Mouse (Mus musculus) forebrain, postnatal 0 days (tissue): ENCODE results near the gene Cntnap2. TPM values are rescaled to one million over a fixed set of nuclear protein-coding genes. Genes with fewer than 3 reads are reported as not detected.

Experiments
- ATAC-seq: fragments of 200-750 bp; cut with Nextera tagmentation; 2 replicates; pipeline ENCODE4 v1.8.0; 2017; ENCODE audit warnings: mild to moderate bottlenecking, moderate library complexity
- DNase-seq: peaks from one replicate; pipeline ENCODE4 v3.0.0-alpha.2; 2015
- H3K27ac ChIP-seq: fragments of 300-500 bp; sonication (generic); 2 replicates; pipeline ENCODE4 v1.5.1; 2014; ENCODE audit warnings: low read depth, mild to moderate bottlenecking, antibody characterized with exemption, low read length, moderate library complexity, mixed read lengths
- H3K27me3 ChIP-seq: fragments of 300-500 bp; sonication (generic); 2 replicates; pipeline ENCODE4 v1.6.1; 2014; ENCODE audit warnings: mild to moderate bottlenecking, low read length, mixed read lengths; ENCODE audit not compliant: insufficient read depth
- H3K36me3 ChIP-seq: fragments of 300-500 bp; sonication (generic); 2 replicates; pipeline ENCODE4 v1.6.1; 2014; ENCODE audit warnings: mild to moderate bottlenecking, moderate library complexity; ENCODE audit not compliant: insufficient read depth
- H3K4me1 ChIP-seq: fragments of 300-500 bp; sonication (generic); 2 replicates; pipeline ENCODE4 v1.6.1; 2014; ENCODE audit warnings: antibody characterized with exemption; ENCODE audit not compliant: insufficient read depth
- H3K4me2 ChIP-seq: fragments of 300-500 bp; sonication (generic); 2 replicates; pipeline ENCODE4 v1.6.1; 2014; ENCODE audit warnings: low read depth, mild to moderate bottlenecking, moderate library complexity
- H3K4me3 ChIP-seq: fragments of 300-500 bp; sonication (generic); 2 replicates; pipeline ENCODE4 v1.5.1; 2014; ENCODE audit warnings: low read depth, low read length, mixed read lengths
- H3K9ac ChIP-seq: fragments of 300-500 bp; sonication (generic); 2 replicates; pipeline ENCODE4 v1.6.1; 2014; ENCODE audit warnings: mild to moderate bottlenecking
- H3K9me3 ChIP-seq: fragments of 300-500 bp; sonication (generic); 2 replicates; pipeline ENCODE4 v1.6.1; 2016; ENCODE audit warnings: low read length
- CTCF ChIP-seq: sonication (generic); IDR thresholded peaks from 2 replicates; pipeline ENCODE4 v1.5.1; 2016; ENCODE audit warnings: antibody characterized with exemption, control low read depth, low read depth
- WGBS: fragments of 180-500 bp; shearing (Covaris S2); extraction: QIAGEN DNeasy Blood & Tissue Kit; methylation state at CpG from one replicate; pipeline ENCODE4 v1.1.7; 2014; 5-methylcytosine and 5-hydroxymethylcytosine counted together
- polyA plus RNA-seq: library from polyadenylated mRNA; unstranded; fragments of >200 nt; fragmentation: Nextera tagmentation; extraction: Ambion mirVana; gene quantifications from 2 replicates; pipeline ENCODE4 v1.2.1, GENCODE M21; 2015
- total RNA-seq: library from RNA; depleted of rRNA; stranded (reverse); fragments of >200 nt; gene quantifications from 2 replicates; pipeline ENCODE4 v1.2.3, GENCODE M21; 2014

Gene Cntnap2
- total and polyA plus RNA-seq, 2 experiments from 2014 or later = 50.2 to 107 TPM

- no peak for TF ChIP-seq CTCF
- DNase-seq (no peak), ATAC-seq (no peak)
- Histone ChIP-seq H3K27me3 (no peaks in the 10 kb centered on the region), H3K27ac (no peak overlapping the region), H3K4me3 (no peak overlapping the region), H3K9me3 (no peaks in the 10 kb centered on the region), H3K36me3 (no peaks in the 10 kb centered on the region), H3K9ac (no peak overlapping the region), H3K4me2 (no peak overlapping the region), H3K4me1 (no peaks in the 10 kb centered on the region)
- WGBS = 80% methylated on average over 4 of the region's 4 CpGs
These were observed 981.5 kb downstream of the Cntnap2 start for GRCm38 (mm10) chr6:46040671-46041070.

- Histone ChIP-seq H3K9me3 (no peaks in the 10 kb centered on the region), H3K36me3 (no peaks in the 10 kb centered on the region), H3K9ac (no peak overlapping the region), H3K4me2 (no peak overlapping the region), H3K27ac (no peak overlapping the region), H3K4me1 (no peaks in the 10 kb centered on the region), H3K27me3 (no peaks in the 10 kb centered on the region), H3K4me3 (no peak overlapping the region)
- DNase-seq = no peak
- WGBS = 22% methylated on average over 2 of the region's 2 CpGs
- no peak for TF ChIP-seq CTCF
- ATAC-seq = no peak
These were observed 1021.1 kb downstream of the Cntnap2 start for GRCm38 (mm10) chr6:46080236-46080635.

- Histone ChIP-seq H3K4me1 (no peaks in the 10 kb centered on the region), H3K27me3 (no peaks in the 10 kb centered on the region), H3K4me2 (no peak overlapping the region), H3K9me3 (no peaks in the 10 kb centered on the region), H3K9ac (no peak overlapping the region), H3K4me3 (no peak overlapping the region), H3K36me3 (no peaks in the 10 kb centered on the region), H3K27ac (no peak overlapping the region)
- no peak for TF ChIP-seq CTCF
- DNase-seq (no peak), ATAC-seq (no peak)
These were observed 1022.3 kb downstream of the Cntnap2 start for GRCm38 (mm10) chr6:46081432-46081831.

- ATAC-seq (no peak), DNase-seq (no peak)
- Histone ChIP-seq H3K36me3 (no peaks in the 10 kb centered on the region), H3K27me3 (no peaks in the 10 kb centered on the region), H3K27ac (no peak overlapping the region), H3K9me3 (no peaks in the 10 kb centered on the region), H3K4me1 (no peaks in the 10 kb centered on the region), H3K4me3 (no peak overlapping the region), H3K9ac (no peak overlapping the region), H3K4me2 (no peak overlapping the region)
- 54% methylated on average over 1 of the region's 1 CpGs for WGBS
- no peak for TF ChIP-seq CTCF
These were observed 1084.2 kb downstream of the Cntnap2 start for GRCm38 (mm10) chr6:46143189-46143841.

- H3K4me1 ChIP-seq = no peaks in the 10 kb centered on the region
- H3K36me3 ChIP-seq = no peaks in the 10 kb centered on the region
- DNase-seq (no peak), ATAC-seq (peak; percentile 48; the same call in 1 of the 2 replicates)
- no peak overlapping the region for H3K4me2 ChIP-seq
- no peak overlapping the region for H3K27ac ChIP-seq
- H3K9me3 ChIP-seq = no peaks in the 10 kb centered on the region
- H3K9ac ChIP-seq = no peak overlapping the region
- no peak overlapping the region for H3K4me3 ChIP-seq
- WGBS = 65% methylated on average over 1 of the region's 1 CpGs
- TF ChIP-seq CTCF = no peak
- H3K27me3 ChIP-seq = no peaks in the 10 kb centered on the region
These were observed 1107.7 kb downstream of the Cntnap2 start for GRCm38 (mm10) chr6:46166837-46167236.

- no peak overlapping the region for H3K27ac ChIP-seq
- TF ChIP-seq CTCF = no peak
- H3K4me3 ChIP-seq = no peak overlapping the region
- no peak for ATAC-seq
- H3K27me3 ChIP-seq = no peaks in the 10 kb centered on the region
- 84% methylated on average over 2 of the region's 2 CpGs for WGBS
- H3K9me3 ChIP-seq = no peaks in the 10 kb centered on the region
- H3K9ac ChIP-seq = no peak overlapping the region
- no peaks in the 10 kb centered on the region for H3K36me3 ChIP-seq
- no peaks in the 10 kb centered on the region for H3K4me1 ChIP-seq
- no peak for DNase-seq
- no peak overlapping the region for H3K4me2 ChIP-seq
These were observed 1138.1 kb downstream of the Cntnap2 start for GRCm38 (mm10) chr6:46197298-46197697.

- ATAC-seq = no peak
- 84% methylated on average over 4 of the region's 4 CpGs for WGBS
- TF ChIP-seq CTCF = no peak
These were observed 1142.7 kb downstream of the Cntnap2 start for GRCm38 (mm10) chr6:46201828-46202227.

GRCm38 (mm10) chr6:46205531-46205930 lies 1146.4 kb downstream of the Cntnap2 start:
- no peak overlapping the region for H3K4me3 ChIP-seq
- no peaks in the 10 kb centered on the region for H3K36me3 ChIP-seq
- TF ChIP-seq CTCF = no peak
- H3K27ac ChIP-seq = no peak overlapping the region
- H3K9ac ChIP-seq = no peak overlapping the region
- ATAC-seq = peak; percentile 50; the same call in 1 of the 2 replicates
- H3K9me3 ChIP-seq = no peaks in the 10 kb centered on the region
- H3K4me2 ChIP-seq = no peak overlapping the region
- 32% methylated on average over 2 of the region's 2 CpGs for WGBS
- DNase-seq = peak; percentile 14
- no peaks in the 10 kb centered on the region for H3K4me1 ChIP-seq
- no peaks in the 10 kb centered on the region for H3K27me3 ChIP-seq

More at GRCm38 (mm10) chr6:46201828-46202227, 1142.7 kb downstream of the Cntnap2 start:
- Histone ChIP-seq H3K4me2 (no peak overlapping the region), H3K27me3 (no peaks in the 10 kb centered on the region), H3K9ac (no peak overlapping the region), H3K4me3 (no peak overlapping the region), H3K4me1 (no peaks in the 10 kb centered on the region), H3K27ac (no peak overlapping the region), H3K36me3 (no peaks in the 10 kb centered on the region), H3K9me3 (no peaks in the 10 kb centered on the region)
- no peak for DNase-seq
